Mouse (Mus musculus): ENCODE measurements around the gene 4930469K13Rik. TPM values are rescaled to one million over a fixed set of nuclear protein-coding genes. Genes with fewer than 3 reads are reported as not detected.

4930469K13Rik gene
- polyA plus RNA-seq, 1 experiment = not detected

DNA sequence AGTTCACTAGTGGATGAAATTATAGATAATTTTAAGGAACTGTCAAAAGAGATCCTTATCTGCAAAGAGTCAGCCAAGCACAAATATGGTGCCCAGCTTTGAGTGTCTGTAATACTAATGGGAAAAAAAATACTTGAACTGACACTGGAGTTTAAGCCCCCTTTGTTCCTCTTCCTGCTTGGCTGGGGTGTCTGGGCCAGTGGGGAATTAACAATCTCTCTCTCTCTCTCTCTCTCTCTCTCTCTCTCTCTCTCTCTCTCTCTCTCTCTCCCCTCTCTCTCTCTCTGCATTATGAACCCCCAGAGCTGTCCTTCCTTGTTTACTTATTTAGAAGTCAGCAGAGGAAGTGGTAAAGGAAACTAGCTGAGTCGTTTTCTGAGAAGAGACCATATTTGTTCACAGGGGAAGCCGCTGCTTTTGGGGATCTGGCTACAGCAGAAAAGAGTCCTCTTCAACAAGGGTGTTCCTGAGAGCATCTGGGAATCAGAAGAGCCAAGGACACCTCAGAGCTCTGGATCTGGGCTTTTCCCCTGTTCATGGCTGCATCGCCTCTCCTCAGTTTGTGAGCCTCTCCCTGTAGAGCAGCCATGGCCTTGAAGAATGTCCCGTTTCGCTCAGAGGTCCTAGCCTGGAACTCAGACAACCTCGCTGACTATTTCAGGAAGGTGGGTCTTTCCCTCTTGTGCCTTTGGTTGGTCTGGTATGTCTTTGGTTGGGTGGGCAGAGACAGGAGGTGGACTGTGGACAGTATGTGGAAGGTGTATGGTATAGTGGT is 51.4 kb downstream of the 4930469K13Rik start, which contains the start of gene Lcp2:
TSS of gene Lcp2 (plus strand) at position 154 of the 775 bp plus-strand sequence.
- Histone ChIP-seq H3K27ac (ENCODE audit: control insufficient read depth, insufficient read depth, low read depth, low read length, poor library complexity) (peak within 1 kb of the TSS; percentile 84), H3K4me3 (replicated peaks; ENCODE audit: control insufficient read depth, low read depth, low read length) (peak within 1 kb of the TSS; percentile 97), H3K4me1 (ENCODE audit: control insufficient read depth, insufficient read depth, low read length) (peaks cover 10% of the 10 kb centered on the region)
- TF ChIP-seq CTCF (IDR thresholded peaks at IDR 0.05; ENCODE audit: control insufficient read depth, insufficient read depth, low read length) (no peak), POLR2A (IDR thresholded peaks at IDR 0.05; ENCODE audit: borderline replicate concordance, control insufficient read depth, low read depth, low read length) (no peak)
- WGBS = 3% methylated on average over 6 of the region's 6 CpGs

DNA sequence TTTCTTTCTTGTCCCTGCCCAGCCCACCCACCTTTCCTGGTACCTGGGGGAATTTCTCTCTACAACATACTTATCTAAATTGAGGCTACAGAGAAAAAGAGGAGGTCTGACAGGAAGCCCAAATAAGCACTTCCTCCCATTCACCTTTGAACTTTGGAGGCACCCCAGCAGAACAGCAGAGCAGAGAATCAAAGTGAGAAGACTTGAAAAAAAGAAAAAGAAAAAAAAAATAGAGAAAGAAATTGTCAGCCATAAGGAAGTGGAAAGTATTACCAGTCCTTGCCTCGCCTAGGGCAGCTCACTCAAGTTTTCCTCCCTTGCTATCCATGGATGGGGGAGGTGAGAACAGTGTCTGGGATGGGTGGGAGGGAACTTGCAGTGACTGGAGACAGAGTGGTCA is 55.5 kb downstream of the 4930469K13Rik start:
- no peak overlapping the region for H3K27ac ChIP-seq (ENCODE audit: control insufficient read depth, insufficient read depth, low read depth, low read length, poor library complexity)
- peaks cover 7% of the 10 kb centered on the region; the same call in 1 of the 2 replicates for H3K4me1 ChIP-seq (ENCODE audit: control insufficient read depth, insufficient read depth, low read length)
- TF ChIP-seq POLR2A (IDR thresholded peaks at IDR 0.05; ENCODE audit: borderline replicate concordance, control insufficient read depth, low read depth, low read length) (no peak), CTCF (IDR thresholded peaks at IDR 0.05; ENCODE audit: control insufficient read depth, insufficient read depth, low read length) (no peak)
- H3K4me3 ChIP-seq (replicated peaks; ENCODE audit: control insufficient read depth, low read depth, low read length) = no peak overlapping the region
- WGBS = 39% methylated on average over 1 of the region's 1 CpGs

DNA sequence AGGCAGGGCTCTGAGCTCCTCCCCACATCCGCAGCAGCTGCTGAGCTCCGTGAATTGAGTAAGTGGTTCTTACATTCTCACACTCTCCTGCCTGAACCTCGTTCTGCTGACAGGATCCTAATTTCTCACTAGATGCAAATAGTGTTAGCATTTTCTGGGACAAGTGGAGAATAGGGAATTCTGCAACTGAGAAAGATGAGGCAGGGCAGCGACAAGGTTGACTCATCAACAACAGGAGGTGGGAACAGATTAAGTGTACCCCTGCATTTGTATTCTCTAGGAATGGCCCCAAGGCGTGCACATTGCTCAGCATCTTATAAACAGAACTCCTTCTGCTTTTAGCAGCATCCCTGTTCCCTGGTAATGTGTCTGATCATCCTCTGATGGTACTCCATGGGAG is 58.3 kb downstream of the 4930469K13Rik start:
- 72% methylated on average over 5 of the region's 5 CpGs for WGBS
- TF ChIP-seq CTCF (IDR thresholded peaks at IDR 0.05; ENCODE audit: control insufficient read depth, insufficient read depth, low read length) = no peak
- no peak for TF ChIP-seq POLR2A (IDR thresholded peaks at IDR 0.05; ENCODE audit: borderline replicate concordance, control insufficient read depth, low read depth, low read length)
- no peak overlapping the region for H3K27ac ChIP-seq (ENCODE audit: control insufficient read depth, insufficient read depth, low read depth, low read length, poor library complexity)
- no peak overlapping the region for H3K4me3 ChIP-seq (replicated peaks; ENCODE audit: control insufficient read depth, low read depth, low read length)
- H3K4me1 ChIP-seq (ENCODE audit: control insufficient read depth, insufficient read depth, low read length) = peaks cover 4% of the 10 kb centered on the region; the same call in 1 of the 2 replicates

DNA sequence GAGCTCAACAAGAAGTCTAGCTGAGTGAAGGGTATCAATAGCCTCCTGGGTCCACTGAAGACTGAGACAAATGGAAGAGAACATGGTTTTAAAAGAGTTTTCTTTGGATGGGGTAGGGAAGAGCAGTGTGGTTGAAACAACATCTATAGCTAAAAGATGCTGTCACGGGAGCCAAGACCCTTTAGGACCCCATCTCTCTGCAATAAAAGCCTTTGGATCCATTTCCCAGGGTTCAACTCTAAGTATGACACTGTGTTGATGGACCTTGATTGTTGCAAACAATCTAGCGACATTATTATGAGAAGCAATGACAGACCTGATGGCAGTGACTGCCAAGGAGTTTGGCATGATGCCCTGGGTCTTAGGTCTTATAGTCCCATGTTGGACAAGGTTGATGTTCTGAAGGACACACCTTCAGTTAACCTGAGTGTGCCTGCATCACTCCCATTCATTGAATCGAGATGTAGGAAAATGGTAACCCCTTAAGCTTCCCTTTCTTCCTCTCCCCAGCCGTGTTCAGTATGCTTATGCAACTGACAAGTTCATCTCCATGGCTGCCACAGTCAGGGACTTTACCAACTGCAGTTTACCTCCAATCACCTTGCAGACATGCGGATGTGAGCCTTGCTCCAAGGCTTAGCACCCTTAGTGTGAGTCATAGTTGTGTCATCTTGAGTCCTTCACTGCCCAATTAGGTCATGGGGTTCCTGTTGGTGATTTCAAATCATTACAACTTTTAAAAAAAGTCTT is 62.3 kb downstream of the 4930469K13Rik start:
- no peak overlapping the region for H3K4me3 ChIP-seq (replicated peaks; ENCODE audit: control insufficient read depth, low read depth, low read length)
- TF ChIP-seq CTCF (IDR thresholded peaks at IDR 0.05; ENCODE audit: control insufficient read depth, insufficient read depth, low read length) (no peak), POLR2A (IDR thresholded peaks at IDR 0.05; ENCODE audit: borderline replicate concordance, control insufficient read depth, low read depth, low read length) (no peak)
- H3K27ac ChIP-seq (ENCODE audit: control insufficient read depth, insufficient read depth, low read depth, low read length, poor library complexity) = no peak overlapping the region
- 56% methylated on average over 5 of the region's 5 CpGs for WGBS
- peaks cover 13% of the 10 kb centered on the region for H3K4me1 ChIP-seq (ENCODE audit: control insufficient read depth, insufficient read depth, low read length)

DNA sequence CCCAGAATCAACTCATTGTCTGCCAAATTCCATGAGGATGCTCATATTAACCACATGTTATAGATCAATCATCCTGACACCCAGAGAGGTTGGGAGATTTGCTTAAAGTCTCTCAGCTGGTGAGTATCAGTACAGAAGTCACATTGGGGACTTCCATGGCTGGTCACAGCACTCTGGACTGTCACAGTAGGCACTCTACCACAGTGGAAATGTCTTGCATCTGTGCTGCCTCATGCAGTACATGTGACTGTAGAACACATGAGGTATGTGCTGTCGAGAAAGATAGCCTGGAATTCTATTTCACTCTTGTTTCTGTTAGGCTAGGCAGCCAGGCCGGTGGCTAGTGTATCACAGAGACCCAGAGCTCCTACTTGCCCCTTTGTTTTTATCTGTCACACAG is 63.6 kb downstream of the 4930469K13Rik start:
- H3K4me1 ChIP-seq (ENCODE audit: control insufficient read depth, insufficient read depth, low read length) = peaks cover 13% of the 10 kb centered on the region

DNA sequence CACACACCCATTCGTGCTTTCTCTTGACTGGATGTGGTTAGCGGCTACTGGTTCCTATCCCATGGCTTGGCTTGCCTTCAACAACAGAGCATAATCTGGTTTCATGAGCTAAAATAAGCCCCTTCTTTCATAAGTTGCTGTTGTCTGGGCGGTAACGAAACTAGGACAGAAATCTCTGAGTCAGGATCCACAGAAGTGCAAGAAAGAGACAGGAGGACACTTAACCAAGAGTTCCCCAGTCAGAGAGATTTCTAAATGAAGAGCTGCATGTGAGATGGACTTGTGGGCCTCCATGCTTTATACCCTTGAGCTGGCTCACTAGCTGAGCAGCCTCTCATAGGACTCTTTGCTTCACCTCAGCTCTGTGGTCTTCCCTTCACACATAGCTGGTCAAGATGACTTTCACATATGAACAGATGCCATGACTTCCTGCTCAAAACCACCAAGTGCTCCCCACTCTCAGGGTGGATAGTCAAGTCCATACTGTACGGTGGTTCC is 64.3 kb downstream of the 4930469K13Rik start:
- WGBS = 7% methylated on average over 5 of the region's 5 CpGs
- peaks cover 13% of the 10 kb centered on the region for H3K4me1 ChIP-seq (ENCODE audit: control insufficient read depth, insufficient read depth, low read length)
- TF ChIP-seq POLR2A (IDR thresholded peaks at IDR 0.05; ENCODE audit: borderline replicate concordance, control insufficient read depth, low read depth, low read length) (no peak), CTCF (IDR thresholded peaks at IDR 0.05; ENCODE audit: control insufficient read depth, insufficient read depth, low read length) (no peak)
- H3K4me3 ChIP-seq (replicated peaks; ENCODE audit: control insufficient read depth, low read depth, low read length) = no peak overlapping the region
- no peak overlapping the region; the same call in 1 of the 2 replicates for H3K27ac ChIP-seq (ENCODE audit: control insufficient read depth, insufficient read depth, low read depth, low read length, poor library complexity)

More for the DNA sequence above, 63.6 kb downstream of the 4930469K13Rik start:
- Histone ChIP-seq H3K27ac (ENCODE audit: control insufficient read depth, insufficient read depth, low read depth, low read length, poor library complexity) (no peak overlapping the region; the same call in 1 of the 2 replicates), H3K4me3 (replicated peaks; ENCODE audit: control insufficient read depth, low read depth, low read length) (no peak overlapping the region)
- WGBS = 66% methylated on average over 2 of the region's 2 CpGs
- no peak for TF ChIP-seq CTCF (IDR thresholded peaks at IDR 0.05; ENCODE audit: control insufficient read depth, insufficient read depth, low read length)
- no peak for TF ChIP-seq POLR2A (IDR thresholded peaks at IDR 0.05; ENCODE audit: borderline replicate concordance, control insufficient read depth, low read depth, low read length)

DNA sequence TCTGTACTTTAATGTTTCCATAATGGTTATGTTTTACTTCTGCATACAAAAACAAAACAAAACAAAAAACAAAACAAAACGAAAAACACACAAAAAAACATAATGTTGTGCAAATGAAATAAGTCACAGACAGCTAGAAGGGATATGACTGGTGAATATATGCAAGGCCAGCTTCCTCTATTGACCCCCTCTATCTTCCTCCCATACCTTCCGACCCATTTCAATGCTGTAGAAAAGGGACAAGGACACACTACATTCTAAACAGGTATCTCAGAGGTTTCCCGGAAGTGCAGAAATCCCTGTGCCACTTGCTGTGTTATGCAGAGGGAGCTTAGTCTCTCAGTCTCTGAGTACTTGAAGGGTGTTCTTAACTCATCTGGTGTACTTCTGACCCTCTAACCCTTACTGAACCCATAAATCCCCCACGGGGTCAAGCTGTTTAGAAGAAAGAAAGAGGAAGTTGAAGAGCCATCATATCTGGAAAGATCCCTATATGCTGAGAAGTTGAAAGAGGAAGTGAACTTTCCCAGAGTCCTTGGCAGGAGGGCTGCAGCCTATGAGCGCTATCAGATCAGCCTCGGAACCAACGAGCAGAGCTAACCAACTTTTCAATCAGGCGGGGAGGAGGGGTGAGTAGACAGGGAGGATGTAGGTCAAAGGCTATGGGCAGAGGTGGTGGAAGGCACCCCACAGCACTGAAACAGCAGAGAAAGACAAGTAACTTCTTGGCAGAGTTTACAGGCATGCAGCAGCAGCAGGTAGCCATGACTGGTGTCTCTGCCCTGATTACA is 67.1 kb downstream of the 4930469K13Rik start:
- Histone ChIP-seq H3K4me1 (ENCODE audit: control insufficient read depth, insufficient read depth, low read length) (peaks cover 13% of the 10 kb centered on the region), H3K27ac (ENCODE audit: control insufficient read depth, insufficient read depth, low read depth, low read length, poor library complexity) (peak overlapping the region; percentile 32), H3K4me3 (replicated peaks; ENCODE audit: control insufficient read depth, low read depth, low read length) (peak overlapping the region; percentile 10)
- 12% methylated on average over 8 of the region's 8 CpGs for WGBS
- no peak; the same call in 1 of the 2 replicates for TF ChIP-seq CTCF (IDR thresholded peaks at IDR 0.05; ENCODE audit: control insufficient read depth, insufficient read depth, low read length)
- no peak for TF ChIP-seq POLR2A (IDR thresholded peaks at IDR 0.05; ENCODE audit: borderline replicate concordance, control insufficient read depth, low read depth, low read length)
